Mouse (Mus musculus) cerebellum, adult 2 months (tissue): ENCODE measurements around the gene Ccl24.

ENCODE experiments used
- CTCF ChIP-seq: fragments of 200-500 bp; IDR thresholded peaks from 2 replicates; pipeline ENCODE4 v1.5.1; 2011; ENCODE audit warnings: low read depth, mild to moderate bottlenecking, control low read depth, low read length, moderate library complexity, borderline replicate concordance; ENCODE audit not compliant: insufficient read depth
- POLR2A ChIP-seq: fragments of 200-500 bp; IDR thresholded peaks from 2 replicates; pipeline ENCODE4 v1.6.1; 2011; ENCODE audit warnings: low read length, control low read depth, borderline replicate concordance; ENCODE audit not compliant: insufficient read depth

GRCm38 (mm10) chr5:135579331-135579751 lies 6.5 kb upstream of the Ccl24 start:
- TF ChIP-seq CTCF (no peak), POLR2A (no peak)
